Mouse (Mus musculus) layer of hippocampus, adult 11-12 months (tissue): Measurements from ENCODE around the gene Afp.

ENCODE experiments used
- DNase-seq: peaks from one replicate; pipeline ENCODE4 v3.0.0; 2022; ENCODE audit warnings: low spot score

The Afp gene

DNA sequence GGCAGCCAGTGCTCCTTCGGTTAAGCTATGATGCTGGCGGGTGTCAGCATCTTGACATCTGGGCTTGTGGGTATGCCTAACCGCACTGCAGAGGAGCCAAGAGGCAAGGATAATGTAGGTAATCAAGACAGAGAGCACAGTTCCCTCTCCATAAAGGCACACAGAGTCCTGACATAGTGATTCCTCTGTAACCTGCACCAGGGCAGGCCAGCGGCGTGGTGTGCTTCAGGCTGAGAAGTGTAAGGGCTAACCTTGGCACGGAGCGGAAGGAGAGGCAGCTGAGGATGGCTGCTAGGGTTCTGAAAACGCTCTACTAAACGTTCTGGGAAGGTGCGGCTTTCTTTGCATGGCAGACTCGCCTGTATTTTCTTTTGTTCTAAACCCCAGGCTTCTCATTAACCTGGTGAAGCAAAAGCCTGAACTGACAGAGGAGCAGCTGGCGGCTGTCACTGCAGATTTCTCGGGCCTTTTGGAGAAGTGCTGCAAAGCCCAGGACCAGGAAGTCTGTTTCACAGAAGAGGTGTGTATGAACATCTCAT, 16.9 kb downstream of the Afp start:
- no peak for DNase-seq

DNA sequence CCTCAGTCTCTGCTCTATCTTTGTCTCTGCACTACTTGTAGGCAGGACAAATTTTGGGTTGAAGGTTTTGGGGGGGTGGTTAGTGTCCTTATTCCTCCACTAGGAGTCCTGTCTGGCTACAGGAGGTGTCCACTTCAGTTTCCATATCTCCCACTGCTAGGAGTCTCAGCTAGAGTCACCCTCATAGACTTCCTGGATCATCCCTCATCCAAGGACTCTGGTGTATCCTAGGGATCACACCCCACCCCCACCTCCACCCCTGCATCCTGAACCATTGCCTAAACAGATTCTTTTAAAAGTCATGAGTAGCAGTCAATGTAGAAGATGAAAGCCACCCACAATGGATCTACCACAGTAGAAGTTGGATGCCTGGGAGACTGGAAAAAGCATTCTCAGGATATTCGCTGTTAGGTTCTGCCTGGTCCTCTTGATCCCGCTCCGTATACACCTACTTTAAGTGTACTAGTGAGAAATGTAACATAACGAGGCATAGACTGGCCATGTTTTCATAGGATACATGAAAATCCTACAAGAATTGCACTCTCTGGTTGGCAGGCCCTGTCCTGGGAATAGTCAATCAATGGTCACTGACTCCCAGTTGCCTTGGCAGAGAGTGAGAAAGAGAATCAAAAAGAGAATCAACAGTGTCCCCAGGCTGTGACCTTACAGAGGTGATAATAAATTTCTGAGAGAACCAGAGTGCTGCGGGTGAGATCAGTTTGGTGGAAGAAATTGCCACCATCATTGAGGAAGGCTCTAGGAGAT, 19.5 kb downstream of the Afp start:
- no peak for DNase-seq

DNA sequence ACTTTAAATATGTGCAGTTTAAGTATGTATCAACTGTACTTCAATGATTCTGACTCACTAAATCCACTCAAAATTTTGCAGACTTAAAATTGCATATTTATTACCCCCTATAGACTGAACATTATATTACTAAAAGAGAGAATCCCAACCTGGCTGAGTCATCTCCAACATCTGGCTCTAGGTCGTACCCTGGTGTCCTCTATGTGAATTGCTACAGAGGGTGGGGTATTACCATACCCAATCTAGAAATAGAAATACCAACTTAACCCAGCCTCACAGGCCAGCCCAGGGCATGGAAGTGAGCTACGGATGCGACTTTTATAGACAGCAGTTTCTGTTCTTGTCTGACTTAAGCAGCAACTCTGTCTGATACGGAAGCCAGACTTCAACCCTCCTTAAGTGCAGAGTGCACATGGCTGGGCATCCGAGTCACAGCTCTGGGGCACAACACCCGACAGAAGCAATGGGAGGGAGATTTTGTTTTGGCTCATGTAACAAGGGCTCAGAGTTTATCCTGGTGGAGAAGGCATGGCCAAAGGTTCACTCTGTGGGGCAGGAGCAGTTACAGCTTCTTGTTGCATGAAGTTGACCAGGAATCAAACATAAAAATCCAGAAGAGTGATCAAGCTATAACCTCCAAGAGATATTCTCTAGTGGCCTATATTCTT, 21.9 kb downstream of the Afp start:
- peak; percentile 38 for DNase-seq

DNA sequence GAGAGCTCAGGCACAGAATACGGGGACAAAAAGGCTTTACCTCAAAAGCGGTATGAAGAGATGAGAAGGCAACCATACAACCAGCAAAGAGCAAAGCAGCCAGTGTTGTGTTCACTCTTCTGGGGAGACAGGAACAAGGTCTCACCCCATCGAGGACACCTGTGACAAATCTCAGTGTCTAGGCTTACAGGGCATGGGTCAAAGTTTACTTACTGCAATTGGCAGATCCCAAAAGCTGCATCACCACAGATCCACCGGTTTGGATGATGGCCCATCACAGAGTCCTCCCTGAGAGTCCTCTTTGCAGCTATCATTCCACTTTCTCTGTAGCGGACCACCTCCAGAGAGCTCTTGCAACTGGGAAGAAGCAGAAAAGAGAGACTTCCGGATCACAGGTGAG, 25.0 kb downstream of the Afp start:
- DNase-seq, result no peak

DNA sequence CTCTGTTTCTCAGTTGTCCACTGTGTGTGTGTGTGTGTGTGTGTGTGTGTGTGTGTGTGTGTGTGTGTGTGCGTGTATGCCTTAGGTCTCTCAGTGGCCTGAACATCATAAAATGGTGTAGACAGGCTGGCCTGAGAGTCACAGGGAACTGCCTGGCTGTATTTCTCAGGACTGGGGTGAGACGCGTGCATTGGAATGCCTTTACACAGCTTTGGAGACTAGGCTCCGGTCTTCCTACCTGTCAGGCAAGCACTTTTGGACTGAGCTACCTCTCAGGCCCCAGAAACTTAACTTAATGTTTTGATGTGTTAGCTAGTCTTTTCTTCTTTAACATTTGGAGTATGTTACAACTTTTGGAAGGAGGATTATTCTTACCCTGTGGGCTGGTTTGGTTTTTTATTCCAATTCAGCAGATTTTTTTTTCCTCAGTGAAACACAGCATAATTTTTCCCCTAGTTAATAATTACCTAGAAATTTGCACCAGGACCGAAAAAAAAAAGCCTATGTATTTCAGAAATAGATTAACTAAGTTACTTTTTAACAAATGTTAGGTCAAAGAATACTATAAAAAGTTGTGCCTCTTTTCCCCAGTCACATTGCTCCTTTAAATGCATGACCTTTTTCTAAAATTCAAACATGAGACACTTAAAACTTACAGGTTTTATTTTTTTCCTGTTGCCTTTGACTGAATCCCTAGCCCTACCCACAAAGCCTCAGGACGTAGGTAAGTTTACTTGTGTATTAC, 28.0 kb downstream of the Afp start, which contains the start of gene Afm:
Afm (plus strand) TSS at position 577 of the 745 bp plus-strand sequence.
- no peak for DNase-seq

DNA sequence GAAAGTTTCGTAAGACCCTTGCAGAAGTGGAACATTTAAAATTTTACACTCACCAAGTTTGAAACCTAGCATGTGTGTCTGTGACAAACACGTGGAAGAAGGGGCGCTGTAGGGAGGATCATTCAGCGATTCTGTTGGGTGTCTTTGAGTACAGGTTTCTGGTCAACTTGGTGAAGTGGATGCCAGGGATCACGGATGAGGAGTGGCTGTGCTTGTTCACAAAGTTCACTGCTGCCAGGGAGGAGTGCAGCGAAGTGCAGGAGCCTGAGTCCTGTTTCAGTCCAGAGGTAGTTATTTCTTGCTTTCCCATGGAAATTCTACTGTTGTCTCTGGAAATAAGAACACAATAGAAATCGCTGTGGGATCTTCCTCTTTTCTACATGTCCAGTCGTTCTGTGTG, 60.7 kb downstream of the Afp start:
- no peak for DNase-seq

DNA sequence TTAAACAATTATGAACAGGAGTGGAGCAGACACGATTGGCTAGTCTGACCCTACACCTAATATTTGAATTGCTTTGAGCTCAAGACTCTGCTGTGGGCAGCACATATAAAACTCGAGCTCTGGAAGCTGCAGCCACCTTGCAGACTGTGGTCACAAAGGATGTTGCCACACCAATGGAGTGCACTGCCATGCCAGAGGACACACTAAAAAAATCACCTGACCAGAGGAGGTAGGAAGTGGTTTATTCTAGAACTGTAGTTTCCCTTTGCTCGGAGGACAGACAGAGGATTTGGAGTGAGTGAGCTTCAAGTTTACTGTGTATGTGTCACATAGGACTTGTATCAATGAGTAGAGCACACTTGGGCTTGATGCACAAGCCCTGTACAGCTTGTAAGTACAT, 65.5 kb downstream of the Afp start:
- no peak for DNase-seq
